Mouse (Mus musculus) left cerebral cortex, adult 8-10 months (tissue): ENCODE measurements at regions not wholly inside any gene's neighbourhood (a gene's known extent, or its start where the extent isn't known, plus 50 kb on each side); places are given as distances from the start of the nearest gene placed in this dataset.

Source experiments
- DNase-seq, 2 experiments: peaks; one replicate each; pipeline ENCODE4 v3.0.0; 2022; ENCODE audit warnings: low spot score in 2 of 2

- no peak for DNase-seq
Measured at GRCm38 (mm10) chr6:147315207-147315606, 51.2 kb upstream of the Pthlh start.
